Mouse (Mus musculus): ENCODE measurements around the gene B3gnt2. TPM values are rescaled to one million over a fixed set of nuclear protein-coding genes. Genes with fewer than 3 reads are reported as not detected.

The B3gnt2 gene
- polyA plus RNA-seq, 1 experiment from 2014 or later, result 5.5 TPM

DNA sequence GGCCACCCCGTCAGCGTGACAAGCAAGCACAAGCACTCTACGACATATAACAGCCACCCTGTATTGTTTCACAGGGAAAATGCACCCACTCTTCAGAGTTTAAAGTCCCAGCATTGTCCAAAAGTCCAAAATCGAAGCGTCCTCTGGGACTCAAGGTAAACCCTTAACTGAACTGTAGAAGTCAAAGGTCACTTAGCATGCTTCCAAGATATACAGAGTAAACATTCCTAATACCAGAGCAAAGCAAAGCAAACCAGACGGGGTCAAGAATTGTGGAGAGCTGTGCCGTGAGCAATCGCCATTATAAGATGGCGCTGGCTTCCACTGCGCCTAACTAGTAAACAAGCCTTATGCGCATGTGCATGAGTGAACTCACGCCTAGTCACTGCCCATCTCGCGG lies 34.7 kb downstream of the B3gnt2 start:
- no peak overlapping the region for H3K27ac ChIP-seq
- H3K9me3 ChIP-seq (replicated peaks), result no peaks in the 10 kb centered on the region
- no peaks in the 10 kb centered on the region for H3K27me3 ChIP-seq (replicated peaks)
- no peak for ATAC-seq
- H3K9ac ChIP-seq, result no peak overlapping the region
- peaks cover 29% of the 10 kb centered on the region for H3K4me1 ChIP-seq
- H3K4me3 ChIP-seq, result no peak overlapping the region
- WGBS (ENCODE audit: insufficient replicate concordance), result 86% methylated on average over 14 of the region's 14 CpGs
- peaks cover 8% of the 10 kb centered on the region; the same call in 1 of the 2 replicates for H3K36me3 ChIP-seq
- H3K4me2 ChIP-seq, result no peak overlapping the region

DNA sequence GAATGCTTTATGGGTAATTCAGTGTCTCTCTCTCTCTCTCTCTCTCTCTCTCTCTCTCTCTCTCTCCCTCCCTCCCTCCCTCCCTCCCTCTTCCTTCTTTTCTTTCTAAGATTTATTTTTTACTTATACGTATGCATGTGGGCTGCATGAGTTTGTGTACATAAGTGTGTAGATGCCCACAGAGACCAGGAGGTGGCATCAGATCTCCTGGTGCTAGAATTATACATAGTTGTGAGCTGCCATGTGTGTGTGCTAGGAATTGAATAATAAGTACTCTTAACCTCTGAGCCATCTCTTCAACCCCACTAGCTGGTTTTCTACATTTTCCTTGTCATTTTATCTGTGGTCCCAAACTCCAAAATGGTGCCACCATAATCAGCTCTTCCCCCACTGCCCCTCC lies 35.2 kb downstream of the B3gnt2 start:
- no peaks in the 10 kb centered on the region for H3K9me3 ChIP-seq (replicated peaks)
- no peaks in the 10 kb centered on the region for H3K27me3 ChIP-seq (replicated peaks)
- no peak overlapping the region for H3K4me3 ChIP-seq
- peaks cover 29% of the 10 kb centered on the region for H3K4me1 ChIP-seq
- H3K27ac ChIP-seq, result no peak overlapping the region
- WGBS (ENCODE audit: insufficient replicate concordance), result 85% methylated on average over 1 of the region's 1 CpGs
- H3K4me2 ChIP-seq, result no peak overlapping the region
- no peak overlapping the region for H3K9ac ChIP-seq
- peaks cover 5% of the 10 kb centered on the region; the same call in 1 of the 2 replicates for H3K36me3 ChIP-seq
- ATAC-seq, result no peak

DNA sequence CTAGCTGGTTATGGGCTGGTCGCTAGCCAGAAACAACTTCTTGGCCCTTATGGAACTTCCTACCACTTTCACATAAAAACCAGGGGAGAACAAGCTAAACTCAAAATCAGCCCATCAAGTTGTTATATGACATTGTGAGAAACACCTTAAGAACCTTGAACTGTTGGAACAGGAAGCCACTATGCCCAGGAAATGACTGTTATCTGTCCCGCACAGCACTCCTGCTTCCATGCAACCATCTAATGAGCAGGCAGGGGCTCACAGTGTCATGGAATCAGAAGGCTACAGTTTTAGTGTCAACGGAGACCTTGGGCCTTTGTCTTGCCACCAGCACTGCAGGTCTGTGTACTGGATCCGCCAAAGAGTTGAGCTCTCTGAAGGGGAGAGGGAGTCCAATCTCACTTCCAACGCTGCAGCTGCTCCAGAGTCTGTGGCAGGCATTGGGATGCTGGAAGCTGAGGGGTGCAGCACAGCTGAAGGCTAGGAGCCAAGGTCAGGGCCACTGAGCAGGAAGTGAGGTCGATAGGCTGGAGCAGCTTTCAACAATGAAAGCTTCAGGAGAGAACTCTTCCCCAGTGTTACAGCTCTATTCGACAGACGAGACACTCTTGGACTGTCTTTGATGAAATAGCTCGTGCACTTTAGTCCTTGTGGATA lies 36.6 kb downstream of the B3gnt2 start:
- Histone ChIP-seq H3K9me3 (replicated peaks) (no peaks in the 10 kb centered on the region), H3K27me3 (replicated peaks) (no peaks in the 10 kb centered on the region), H3K27ac (no peak overlapping the region), H3K9ac (no peak overlapping the region), H3K4me2 (no peak overlapping the region), H3K4me1 (peaks cover 27% of the 10 kb centered on the region), H3K36me3 (no peaks in the 10 kb centered on the region), H3K4me3 (no peak overlapping the region)
- no peak; the same call in 1 of the 2 replicates for ATAC-seq
- 34% methylated on average over 9 of the region's 9 CpGs for WGBS (ENCODE audit: insufficient replicate concordance)

DNA sequence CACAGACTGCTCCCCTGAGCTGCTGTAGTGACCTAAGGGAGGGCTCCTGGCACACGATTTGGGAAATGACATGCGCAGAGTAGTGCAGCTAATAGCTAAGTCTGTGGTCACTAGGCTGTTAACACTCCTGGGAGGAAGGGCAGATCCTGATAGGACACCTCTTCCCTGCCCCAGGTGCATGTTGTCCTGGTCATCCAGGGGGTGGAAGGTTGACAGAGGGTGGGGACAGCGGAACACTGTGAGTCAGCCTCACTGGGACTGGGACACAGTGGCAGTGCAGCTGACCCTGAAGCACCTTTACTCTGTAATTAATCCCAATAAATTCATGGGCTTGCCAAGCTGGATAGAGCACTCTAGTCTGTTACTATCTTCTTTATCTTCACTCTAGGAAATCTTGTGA lies 39.5 kb downstream of the B3gnt2 start:
- Histone ChIP-seq H3K36me3 (no peaks in the 10 kb centered on the region), H3K4me3 (no peak overlapping the region), H3K9ac (no peak overlapping the region), H3K27me3 (replicated peaks) (no peaks in the 10 kb centered on the region), H3K9me3 (replicated peaks) (no peaks in the 10 kb centered on the region), H3K4me2 (no peak overlapping the region), H3K4me1 (peaks cover 26% of the 10 kb centered on the region), H3K27ac (no peak overlapping the region)
- 66% methylated on average over 3 of the region's 3 CpGs for WGBS (ENCODE audit: insufficient replicate concordance)
- 0 out of 2 replicates have a peak, but pooled peaks have one; percentile 27 for ATAC-seq

DNA sequence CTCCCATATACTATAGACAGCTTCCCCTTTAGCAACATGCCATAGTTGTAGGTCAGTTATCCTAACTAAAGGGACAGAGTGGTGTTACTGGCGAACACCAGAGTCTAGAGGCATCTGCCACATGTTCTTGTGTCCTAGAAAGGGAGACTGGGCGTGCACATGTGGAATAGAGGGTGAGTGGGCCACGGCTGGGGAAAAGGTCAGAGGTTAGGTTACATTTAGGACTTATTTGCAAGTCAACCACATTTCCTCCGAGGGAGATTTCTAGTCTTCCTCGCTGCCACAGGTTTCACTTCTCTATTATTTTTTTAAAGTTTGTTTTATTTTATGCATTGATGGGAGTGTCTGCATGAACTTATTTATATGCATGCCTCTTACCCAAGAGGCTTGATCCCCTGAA lies 42.4 kb downstream of the B3gnt2 start:
- Histone ChIP-seq H3K4me2 (no peak overlapping the region), H3K4me3 (no peak overlapping the region), H3K9ac (no peak overlapping the region), H3K36me3 (no peaks in the 10 kb centered on the region), H3K4me1 (peaks cover 30% of the 10 kb centered on the region), H3K27ac (no peak overlapping the region), H3K27me3 (replicated peaks) (no peaks in the 10 kb centered on the region), H3K9me3 (replicated peaks) (no peaks in the 10 kb centered on the region)
- WGBS (ENCODE audit: insufficient replicate concordance), result 44% methylated on average over 5 of the region's 5 CpGs
- ATAC-seq, result no peak

DNA sequence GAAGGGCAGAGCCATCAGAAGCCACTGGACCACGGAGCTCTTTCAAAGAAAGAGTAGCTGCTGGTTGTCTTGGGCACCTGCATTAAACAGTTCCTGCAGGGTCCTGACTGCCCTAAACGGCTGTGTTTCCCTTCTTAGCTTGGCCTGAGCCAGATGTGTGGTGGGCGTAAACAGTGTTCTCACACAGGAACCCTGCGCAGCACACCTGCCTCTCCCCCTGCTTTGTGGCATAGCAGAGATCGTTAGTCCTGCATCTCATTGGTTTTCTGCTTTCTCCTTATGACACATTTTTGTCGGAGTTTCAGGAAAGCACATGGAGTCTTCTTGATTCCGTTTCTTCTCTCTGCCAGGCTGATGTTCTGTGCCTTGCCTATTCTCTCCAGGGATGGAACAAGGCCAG lies 44.9 kb downstream of the B3gnt2 start:
- Histone ChIP-seq H3K36me3 (no peaks in the 10 kb centered on the region), H3K27me3 (replicated peaks) (no peaks in the 10 kb centered on the region), H3K9me3 (replicated peaks) (no peaks in the 10 kb centered on the region), H3K4me1 (peaks cover 38% of the 10 kb centered on the region), H3K4me3 (no peak overlapping the region), H3K27ac (no peak overlapping the region), H3K9ac (no peak overlapping the region), H3K4me2 (no peak overlapping the region)
- ATAC-seq, result no peak
- 79% methylated on average over 7 of the region's 7 CpGs for WGBS (ENCODE audit: insufficient replicate concordance)

DNA sequence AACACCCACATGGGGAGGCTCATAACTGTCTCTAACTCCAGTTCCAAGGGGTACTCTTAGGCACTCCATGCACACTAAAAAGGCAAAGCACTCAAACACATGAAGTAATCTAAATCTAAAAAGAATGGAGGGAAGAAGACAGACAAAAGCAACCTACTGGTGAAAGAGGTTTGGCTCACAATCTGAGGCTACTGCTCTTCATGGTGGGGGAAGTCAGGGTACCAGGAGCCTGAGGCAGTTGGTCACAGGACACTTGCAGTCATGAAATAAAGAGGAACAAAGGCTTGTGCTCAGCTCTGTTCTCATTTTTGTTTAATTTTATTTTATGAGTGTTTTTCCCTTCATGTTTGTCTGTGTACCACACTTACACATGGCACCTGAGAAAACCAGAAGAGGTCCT lies 45.6 kb downstream of the B3gnt2 start:
- no peaks in the 10 kb centered on the region for H3K36me3 ChIP-seq
- no peak for ATAC-seq
- H3K27ac ChIP-seq, result no peak overlapping the region
- peaks cover 45% of the 10 kb centered on the region for H3K4me1 ChIP-seq
- H3K27me3 ChIP-seq (replicated peaks), result no peaks in the 10 kb centered on the region
- no peak overlapping the region for H3K4me3 ChIP-seq
- no peaks in the 10 kb centered on the region for H3K9me3 ChIP-seq (replicated peaks)
- H3K4me2 ChIP-seq, result no peak overlapping the region
- H3K9ac ChIP-seq, result no peak overlapping the region

DNA sequence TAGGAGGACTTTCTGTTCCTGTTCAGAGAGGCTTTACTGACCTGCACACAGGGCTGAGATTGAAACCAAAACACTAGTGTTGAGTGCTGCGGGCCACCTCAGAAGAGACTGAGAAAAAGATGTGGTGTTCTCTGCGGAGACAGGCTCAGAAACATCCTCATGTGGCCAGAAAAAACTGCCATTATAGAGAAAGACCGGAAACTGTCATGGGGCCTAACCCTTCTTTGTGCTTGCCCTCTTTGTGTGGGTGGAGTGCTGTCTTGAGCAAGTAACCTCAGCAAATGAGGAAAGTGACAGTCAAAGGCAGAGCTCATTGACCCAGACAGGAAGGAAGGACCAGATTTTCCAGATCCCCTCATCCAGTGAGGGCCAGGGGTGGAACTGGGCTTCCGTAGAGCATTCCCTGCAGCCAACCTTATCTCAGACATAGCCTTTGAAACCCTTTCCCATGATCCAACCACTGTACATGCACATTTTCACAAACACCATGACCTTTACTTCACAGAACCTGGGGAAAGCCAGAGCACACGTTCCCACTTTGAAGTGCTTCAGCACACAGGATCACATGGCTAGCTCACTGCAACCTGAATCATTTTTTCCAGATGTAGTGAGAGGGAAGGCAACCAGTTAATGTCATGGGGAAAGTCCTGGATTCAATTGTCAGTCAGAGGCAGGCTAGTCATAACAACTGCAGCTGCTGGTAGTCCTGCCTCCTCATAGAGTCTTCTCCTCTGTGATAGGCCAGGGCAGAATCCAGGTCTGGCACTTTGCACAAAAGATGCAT lies 46.6 kb downstream of the B3gnt2 start:
- H3K9ac ChIP-seq, result no peak overlapping the region
- H3K4me2 ChIP-seq, result no peak overlapping the region
- H3K9me3 ChIP-seq (replicated peaks), result no peaks in the 10 kb centered on the region
- peaks cover 56% of the 10 kb centered on the region for H3K4me1 ChIP-seq
- ATAC-seq, result no peak
- H3K36me3 ChIP-seq, result no peaks in the 10 kb centered on the region
- H3K27ac ChIP-seq, result peak overlapping the region; percentile 68
- H3K27me3 ChIP-seq (replicated peaks), result no peaks in the 10 kb centered on the region
- WGBS (ENCODE audit: insufficient replicate concordance), result 53% methylated on average over 5 of the region's 5 CpGs
- no peak overlapping the region for H3K4me3 ChIP-seq

DNA sequence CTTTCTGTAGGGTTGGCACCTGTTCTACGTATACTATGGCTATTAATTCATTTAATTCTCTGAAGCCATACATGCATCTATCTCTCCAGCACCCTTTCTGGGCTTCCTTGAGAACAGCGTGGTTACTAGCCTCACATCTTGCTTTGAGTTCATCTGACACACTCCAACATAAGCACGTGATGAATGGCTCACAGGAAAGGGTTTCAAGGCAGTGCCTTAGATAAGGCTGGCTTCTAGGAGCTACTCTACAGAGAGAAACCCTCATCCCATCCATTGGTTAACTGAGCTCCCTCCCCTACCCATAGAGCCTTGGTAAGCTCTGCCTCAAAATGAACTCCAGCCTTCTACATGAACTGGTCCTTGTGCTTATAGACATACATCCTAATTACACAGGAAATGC lies 47.3 kb downstream of the B3gnt2 start:
- ATAC-seq, result peak; percentile 77

DNA sequence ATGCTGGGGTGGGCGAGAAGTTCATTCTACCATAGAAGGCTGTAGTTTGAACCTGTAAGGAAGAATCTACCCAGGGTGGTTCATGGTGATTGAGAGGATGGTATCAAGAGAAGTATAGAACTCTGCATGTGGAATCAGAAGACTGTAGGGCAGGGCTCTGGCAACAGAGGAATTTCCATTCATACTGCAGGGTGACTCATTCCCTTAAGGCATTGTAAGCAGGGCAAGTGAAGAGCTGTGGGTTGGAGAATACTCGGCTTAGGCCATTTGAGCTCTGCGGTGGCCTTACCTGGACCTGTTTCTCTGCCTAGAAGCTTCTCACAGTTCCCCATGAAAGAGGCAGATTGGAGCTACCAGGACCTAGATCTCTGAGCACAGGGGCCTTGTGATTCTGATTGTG lies 49.3 kb downstream of the B3gnt2 start:
- Histone ChIP-seq H3K27ac (no peak overlapping the region), H3K4me3 (no peak overlapping the region), H3K27me3 (replicated peaks) (no peaks in the 10 kb centered on the region), H3K4me1 (peaks cover 78% of the 10 kb centered on the region), H3K36me3 (no peaks in the 10 kb centered on the region), H3K9me3 (replicated peaks) (no peaks in the 10 kb centered on the region), H3K9ac (no peak overlapping the region), H3K4me2 (no peak overlapping the region)
- no peak for ATAC-seq
- 84% methylated on average over 3 of the region's 3 CpGs for WGBS (ENCODE audit: insufficient replicate concordance)

More for the DNA sequence above, 47.3 kb downstream of the B3gnt2 start:
- H3K4me2 ChIP-seq, result no peak overlapping the region
- H3K4me1 ChIP-seq, result peaks cover 63% of the 10 kb centered on the region
- H3K27me3 ChIP-seq (replicated peaks), result no peaks in the 10 kb centered on the region
- no peaks in the 10 kb centered on the region for H3K36me3 ChIP-seq
- H3K4me3 ChIP-seq, result no peak overlapping the region
- 16% methylated on average over 3 of the region's 3 CpGs for WGBS (ENCODE audit: insufficient replicate concordance)
- no peaks in the 10 kb centered on the region for H3K9me3 ChIP-seq (replicated peaks)
- H3K9ac ChIP-seq, result no peak overlapping the region
- no peak overlapping the region; the same call in 1 of the 2 replicates for H3K27ac ChIP-seq

DNA sequence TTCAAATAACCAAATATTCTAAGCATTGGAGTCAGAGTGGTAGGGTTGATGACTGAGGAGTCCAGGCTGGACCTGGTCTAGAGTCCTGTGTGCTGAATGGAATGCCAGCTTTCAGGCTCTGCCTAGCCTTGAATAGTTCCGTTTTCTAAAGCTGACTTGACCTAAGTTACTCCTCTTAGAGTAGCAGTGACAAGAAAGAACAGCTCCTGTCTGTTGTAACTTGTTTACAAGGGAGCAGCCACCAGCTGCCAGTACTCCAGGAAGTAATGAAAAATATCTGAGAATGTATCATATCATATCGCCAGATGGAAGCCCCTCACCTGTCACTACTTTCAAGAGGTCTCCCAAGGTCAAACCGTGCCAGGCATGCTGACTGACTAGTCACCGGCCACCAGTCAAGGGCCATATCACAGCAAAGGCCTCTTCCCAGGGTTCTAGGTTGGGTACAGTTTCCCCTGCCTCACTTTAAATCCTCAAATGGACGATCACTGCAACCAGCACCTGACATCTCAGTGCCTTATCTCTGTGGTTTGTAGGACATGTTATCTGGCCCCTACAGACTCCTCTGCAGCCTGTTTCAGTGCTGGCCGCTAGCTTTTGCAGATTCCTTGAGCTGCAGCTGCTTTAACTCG lies 51.2 kb downstream of the B3gnt2 start:
- Histone ChIP-seq H3K9me3 (replicated peaks) (no peaks in the 10 kb centered on the region), H3K4me3 (no peak overlapping the region), H3K27ac (no peak overlapping the region), H3K36me3 (no peaks in the 10 kb centered on the region), H3K27me3 (replicated peaks) (no peaks in the 10 kb centered on the region), H3K4me2 (peak overlapping the region; percentile 40), H3K4me1 (peaks cover 76% of the 10 kb centered on the region), H3K9ac (no peak overlapping the region)
- peak; percentile 63; the same call in 1 of the 2 replicates for ATAC-seq
- WGBS (ENCODE audit: insufficient replicate concordance), result 13% methylated on average over 7 of the region's 7 CpGs

DNA sequence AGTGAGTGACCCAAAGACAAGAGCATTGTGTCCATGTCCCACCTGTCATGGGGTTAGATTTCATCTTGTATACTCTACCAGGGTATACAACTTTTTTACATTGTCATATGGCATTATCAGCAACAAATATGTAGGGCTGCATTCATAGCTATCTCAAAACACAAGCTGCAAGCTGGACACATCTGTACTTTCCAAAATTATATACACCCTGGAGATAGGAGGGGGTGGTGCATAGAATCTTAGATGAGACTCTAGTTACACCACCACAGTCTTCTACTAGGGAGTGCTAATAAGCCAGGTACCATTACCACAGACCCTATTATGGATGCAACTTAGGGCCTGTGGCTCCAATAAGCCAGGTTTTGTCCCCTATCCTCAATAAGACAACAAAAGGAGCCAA lies 52.7 kb downstream of the B3gnt2 start:
- peak; percentile 69; the same call in 1 of the 2 replicates for ATAC-seq
- no peaks in the 10 kb centered on the region for H3K9me3 ChIP-seq (replicated peaks)
- H3K36me3 ChIP-seq, result no peaks in the 10 kb centered on the region
- no peak overlapping the region for H3K9ac ChIP-seq
- no peaks in the 10 kb centered on the region for H3K27me3 ChIP-seq (replicated peaks)
- peaks cover 61% of the 10 kb centered on the region for H3K4me1 ChIP-seq
- no peak overlapping the region for H3K4me3 ChIP-seq
- H3K4me2 ChIP-seq, result no peak overlapping the region
- H3K27ac ChIP-seq, result no peak overlapping the region

Measured in liver, embryonic 12.5 days (tissue).